Mouse (Mus musculus) neutrophil, adult 5-6 weeks (primary cell): ENCODE measurements at regions not wholly inside any gene's neighbourhood (a gene's known extent, or its start where the extent isn't known, plus 50 kb on each side); places are given as distances from the start of the nearest gene placed in this dataset.

Experiments
- ATAC-seq: fragments of 151-379, 151-347 bp; 2 replicates; pipeline ENCODE4 v1.8.0; 2017; ENCODE audit warnings: mild to moderate bottlenecking, moderate TSS enrichment; ENCODE audit not compliant: insufficient number of reproducible peaks, poor library complexity, low FRiP score, severe bottlenecking; ENCODE audit errors: extremely low read depth

DNA sequence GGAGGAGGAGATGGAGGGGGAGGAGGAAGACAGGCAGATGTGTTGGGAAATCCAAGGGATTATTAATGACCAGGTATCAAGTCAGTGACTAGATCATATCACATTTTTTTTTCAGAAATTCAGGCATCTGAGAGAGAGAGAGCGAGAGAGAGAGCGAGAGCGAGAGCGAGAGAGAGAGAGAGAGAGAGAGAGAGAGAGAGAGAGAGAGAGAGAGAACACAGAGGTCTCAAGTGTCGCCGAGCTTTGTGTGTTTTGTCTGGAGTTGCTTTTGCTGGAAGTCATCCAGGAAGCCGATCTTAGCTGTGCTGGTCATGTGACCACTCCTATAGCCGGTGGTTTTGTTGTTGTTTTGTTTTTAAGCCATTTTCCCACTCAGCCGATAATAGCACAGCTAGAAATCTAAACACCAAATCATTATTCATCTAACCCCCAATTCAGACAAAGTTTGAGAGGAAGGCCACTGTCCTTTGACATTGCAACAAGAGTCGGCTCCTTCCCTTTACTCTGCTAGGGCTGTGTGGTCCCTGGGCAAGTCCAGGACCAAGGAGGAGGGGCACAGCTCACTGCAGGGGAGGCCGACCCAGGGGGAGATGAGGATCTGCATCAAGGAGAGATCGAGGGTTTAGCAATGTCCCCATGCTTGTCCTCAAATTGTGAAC is 67.0 kb upstream of the Irf2bp2 start:
- no peak for ATAC-seq

- ATAC-seq: no peak
These were observed 66.2 kb upstream of the Irf2bp2 start for GRCm38 (mm10) chr8:126659691-126660657.

DNA sequence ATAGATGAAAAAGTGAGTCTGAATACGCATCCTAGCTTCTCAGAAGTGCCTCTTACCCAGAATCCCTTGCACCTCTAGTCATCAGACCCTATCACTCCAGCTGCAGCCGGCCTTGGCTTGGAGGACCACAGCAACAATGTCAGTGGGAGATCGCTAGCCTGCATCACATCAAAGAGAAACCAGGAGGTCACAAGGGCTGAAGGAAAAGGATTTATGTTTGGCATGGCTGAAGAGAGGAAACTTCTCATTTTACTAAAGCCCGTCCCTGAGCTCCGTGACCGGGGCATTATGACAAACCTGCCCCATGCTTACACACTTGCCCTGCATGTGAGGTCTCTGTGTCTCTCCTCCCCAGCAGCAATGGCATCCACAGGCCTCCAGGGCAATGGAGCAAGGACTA is 63.8 kb upstream of the Irf2bp2 start:
- ATAC-seq: no peak

DNA sequence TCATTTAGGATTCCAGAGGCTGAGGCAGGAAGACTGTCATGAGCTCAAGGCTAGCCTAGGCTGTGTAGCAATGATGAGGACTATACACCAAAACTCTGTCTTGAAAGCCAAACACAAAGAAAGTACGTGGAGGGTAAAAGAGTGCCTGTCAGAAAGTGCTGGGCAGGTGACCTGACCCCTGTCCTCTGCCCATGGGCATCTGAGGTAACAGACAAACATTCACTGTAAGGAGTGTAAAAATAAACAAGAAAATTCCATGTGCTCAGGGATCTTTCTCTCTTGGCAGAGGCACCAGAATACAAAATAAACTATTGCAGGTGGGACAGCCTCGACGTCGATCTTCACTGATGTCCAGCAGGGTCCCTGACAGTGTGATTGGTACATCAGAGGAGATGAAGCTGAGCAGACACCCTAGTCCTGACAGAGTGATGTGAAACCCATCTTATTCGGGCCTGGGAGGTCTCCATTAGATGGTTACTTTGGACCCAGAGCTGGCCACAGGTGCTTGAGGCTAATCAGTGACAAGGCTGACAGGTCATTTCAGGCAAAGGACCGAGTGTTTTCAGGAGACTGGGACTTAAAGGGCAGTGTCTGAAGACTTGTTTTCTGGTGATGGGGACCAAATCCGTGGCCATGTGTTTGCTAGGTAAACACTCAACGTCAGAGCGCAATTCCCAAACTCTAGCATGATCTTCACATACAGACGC is 62.9 kb upstream of the Irf2bp2 start:
- no peak for ATAC-seq

DNA sequence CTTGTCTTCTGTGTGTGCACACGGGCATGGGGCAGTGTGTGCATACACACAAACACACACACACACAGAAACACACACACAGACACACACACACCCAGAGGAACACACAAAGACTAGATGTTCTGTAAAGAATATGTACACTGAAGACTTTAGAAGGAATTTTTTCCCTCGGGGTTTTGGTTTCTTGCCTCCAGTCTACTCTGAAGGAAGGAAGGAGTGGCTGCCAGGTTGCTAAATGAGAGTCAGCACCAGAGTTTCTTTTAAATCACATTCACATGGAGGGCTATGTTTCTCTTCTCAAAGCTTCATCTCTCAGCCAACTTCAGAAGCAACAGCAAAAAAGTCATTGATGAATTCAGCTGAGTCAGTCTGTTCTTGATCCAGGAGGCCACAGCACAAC is 61.8 kb upstream of the Irf2bp2 start:
- no peak for ATAC-seq

DNA sequence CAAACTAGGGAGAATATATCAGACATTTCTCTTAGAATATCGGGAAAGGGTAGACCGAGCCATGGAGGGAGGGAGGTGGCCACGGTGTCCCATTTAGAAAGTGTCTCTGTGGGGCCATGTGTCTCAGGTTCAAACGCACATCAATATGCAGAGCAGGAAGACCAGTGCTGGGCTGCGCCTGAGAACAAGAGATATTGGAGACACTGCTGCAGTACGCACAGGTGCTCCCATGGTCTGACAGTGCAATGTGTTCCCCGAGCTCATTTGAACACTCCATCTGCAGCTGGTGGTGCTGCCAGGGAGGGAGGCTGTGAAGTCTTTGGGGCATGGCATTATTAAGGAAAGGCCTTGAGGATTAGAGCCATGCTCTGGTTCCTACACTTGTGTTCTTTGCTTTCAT is 60.6 kb upstream of the Irf2bp2 start:
- ATAC-seq: no peak

DNA sequence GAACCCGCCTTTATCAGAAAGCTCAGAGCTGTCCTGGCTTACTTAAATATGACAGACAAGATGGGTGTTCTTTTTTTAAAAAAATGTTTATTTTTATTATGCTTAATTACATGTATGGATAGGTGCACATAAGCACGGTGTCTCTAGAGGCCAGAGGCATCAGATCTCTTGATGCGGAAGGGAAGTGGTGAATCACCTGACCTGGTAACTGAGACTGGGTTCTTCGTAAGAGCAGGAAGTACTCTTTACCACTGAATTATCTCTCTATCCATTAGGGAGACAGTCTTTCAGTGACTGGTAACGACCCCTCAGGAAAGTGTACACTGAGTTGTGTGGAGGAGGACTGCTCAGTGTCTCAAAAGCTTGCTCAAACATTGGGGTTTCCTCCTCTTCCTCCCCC is 58.4 kb upstream of the Irf2bp2 start:
- ATAC-seq: peak; percentile 77

GRCm38 (mm10) chr8:126650945-126651344 is 57.2 kb upstream of the Irf2bp2 start:
- no peak for ATAC-seq

GRCm38 (mm10) chr8:126649305-126649704 is 55.5 kb upstream of the Irf2bp2 start:
- ATAC-seq: no peak

- no peak for ATAC-seq
These were observed 53.6 kb upstream of the Irf2bp2 start for GRCm38 (mm10) chr8:126647350-126647749.

- ATAC-seq: no peak
These were observed 53.0 kb upstream of the Irf2bp2 start for GRCm38 (mm10) chr8:126646604-126647311.

DNA sequence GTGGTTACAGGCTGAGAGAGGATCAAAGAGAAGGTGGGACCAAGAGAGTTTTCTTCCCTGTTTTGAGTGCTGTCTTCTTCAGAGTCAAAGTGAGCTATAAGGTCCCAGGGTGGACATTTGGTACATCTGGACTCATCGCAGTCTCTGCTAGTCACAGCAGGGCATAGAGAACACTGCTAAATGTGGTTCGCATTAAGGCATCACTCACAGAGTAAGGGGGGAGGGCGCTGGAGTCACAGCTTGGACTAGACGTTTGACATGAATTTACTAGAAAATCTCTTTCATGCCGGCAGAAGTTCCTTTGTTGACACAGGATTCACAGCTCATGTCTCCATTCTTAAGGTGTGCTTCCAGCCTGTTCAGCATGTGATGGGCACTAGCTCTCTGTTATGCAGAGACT is 50.4 kb upstream of the Irf2bp2 start:
- no peak for ATAC-seq
